In genomic region chr10:10831141-10831540, GRCm38 (mm10) we compare ENCODE assay signal across 23 mouse cellular contexts.
"Had no signal": no experiment of that assay in that cellular context is flagged by ENCODE, and none has a peak within 500 bp of the region (broad histone marks: within the 10 kb centered on the region; RNA-seq: fewer than 3 reads in every experiment).

No protein-coding gene starts in this region.

- ATAC-seq: intestine, postnatal 0 days; liver, postnatal 0 days; lung, postnatal 0 days; midbrain, embryonic 13.5 days; midbrain, embryonic 16.5 days had no signal

- H3K4me2 ChIP-seq: limb, embryonic 12.5 days; limb, embryonic 15.5 days; liver, embryonic 11.5 days; lung, embryonic 14.5 days; midbrain, embryonic 13.5 days; neural tube, embryonic 13.5 days; stomach, embryonic 15.5 days had no signal

- H3K4me3 ChIP-seq: limb, embryonic 12.5 days; limb, embryonic 15.5 days; megakaryocyte, embryonic 14.5 days; midbrain, embryonic 10.5 days; midbrain, embryonic 13.5 days; myocyte; neural tube, embryonic 13.5 days; stomach, embryonic 15.5 days had no signal

- H3K9ac ChIP-seq: limb, embryonic 12.5 days; limb, embryonic 15.5 days; liver, embryonic 14.5 days; liver, postnatal 0 days; lung, embryonic 14.5 days; midbrain, embryonic 13.5 days; neural tube, embryonic 13.5 days; stomach, embryonic 15.5 days had no signal

- H3K9me3 ChIP-seq: limb, embryonic 12.5 days; limb, embryonic 15.5 days; megakaryocyte, embryonic 14.5 days; midbrain, embryonic 10.5 days; midbrain, embryonic 13.5 days; neural tube, embryonic 13.5 days; stomach, embryonic 15.5 days had no signal

- H3K36me3 ChIP-seq: limb, embryonic 12.5 days; limb, embryonic 15.5 days; midbrain, embryonic 10.5 days; midbrain, embryonic 13.5 days; neural tube, embryonic 13.5 days; stomach, embryonic 15.5 days had no signal

- H3K4me1 ChIP-seq: limb, embryonic 12.5 days; limb, embryonic 15.5 days; megakaryocyte, embryonic 14.5 days; midbrain, embryonic 10.5 days; midbrain, embryonic 13.5 days; neural tube, embryonic 13.5 days; stomach, embryonic 15.5 days had no signal

- H3K27ac ChIP-seq: kidney, postnatal 0 days; limb, embryonic 12.5 days; limb, embryonic 15.5 days; liver, embryonic 14.5 days; midbrain, embryonic 10.5 days; midbrain, embryonic 13.5 days; neural tube, embryonic 13.5 days; stomach, embryonic 15.5 days had no signal

- DNase-seq: kidney, adult 2 months; kidney, postnatal 25 days; left cerebral cortex, postnatal 4 days; liver, postnatal 0 days; lung, embryonic 14.5 days; lung, postnatal 36 days; retina, postnatal 1 day; spleen, adult 18-20 months; thymus, postnatal 25 days had no signal

- H3K27me3 ChIP-seq: limb, embryonic 12.5 days; limb, embryonic 15.5 days; megakaryocyte, embryonic 14.5 days; midbrain, embryonic 13.5 days; neural tube, embryonic 13.5 days; stomach, embryonic 15.5 days had no signal
